Mouse (Mus musculus) adrenal gland, postnatal 25 days (tissue): Measurements from ENCODE around the gene Spdye4a. TPM values are rescaled to one million over a fixed set of nuclear protein-coding genes. Genes with fewer than 3 reads are reported as not detected.

Experiments
- DNase-seq: peaks from one replicate; pipeline ENCODE4 v3.0.0; 2021; ENCODE audit warnings: mixed read lengths
- long read RNA-seq: library from polyadenylated mRNA; stranded (forward); transcript quantifications from one replicate; pipeline ENCODE4 v2.0.0, GENCODE M21; 2021
- total RNA-seq: library from RNA; stranded (reverse); gene quantifications from 2 replicates; pipeline ENCODE4 v1.2.3, GENCODE M21; 2021

Spdye4a gene
- not detected in 2 replicates for total RNA-seq
- long read RNA-seq, result 0 reads

DNA sequence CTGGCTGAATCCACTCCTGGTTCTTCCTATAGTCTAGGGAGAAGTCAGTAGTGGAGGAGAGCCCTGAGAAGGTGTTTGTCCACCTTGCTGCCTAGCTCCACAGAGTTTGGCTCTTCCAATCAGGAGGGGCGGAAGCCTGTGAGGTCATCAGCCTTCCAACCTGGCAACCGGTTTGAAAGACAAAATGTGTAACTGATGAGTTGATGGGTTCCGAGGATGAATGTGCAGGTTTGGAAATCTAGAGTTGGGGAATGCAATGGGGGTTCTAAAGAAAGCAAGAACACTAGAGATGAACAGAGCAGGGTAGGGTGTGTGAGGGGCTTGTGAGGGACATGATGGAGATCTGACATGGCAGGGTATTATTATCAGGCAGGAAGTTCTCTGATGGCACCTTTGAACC, at the start of gene Spdye4a:
Gene Spdye4a (minus strand): TSS at position 101 of the 400 bp plus-strand sequence.
- DNase-seq, result no peak

DNA sequence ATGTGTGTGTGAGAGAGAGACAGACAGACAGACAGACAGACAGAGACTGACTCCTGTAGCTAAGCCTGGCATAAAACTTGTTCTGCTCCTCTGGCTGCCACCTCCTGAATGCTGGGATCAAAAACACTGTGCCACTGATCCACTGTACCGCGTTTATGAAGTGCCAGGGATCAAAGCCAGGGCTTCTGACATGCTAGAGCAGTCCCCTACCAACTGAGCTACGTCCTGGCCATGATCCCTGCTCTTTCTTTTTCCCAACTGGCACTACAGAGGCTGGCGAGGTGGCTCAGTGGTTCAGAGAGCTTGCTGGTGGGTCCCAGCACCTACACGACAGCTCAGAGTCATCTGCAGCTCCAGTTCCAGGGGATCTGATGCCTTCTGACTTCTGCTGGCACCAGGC, 49.1 kb upstream of the Spdye4a start:
- DNase-seq, result no peak

DNA sequence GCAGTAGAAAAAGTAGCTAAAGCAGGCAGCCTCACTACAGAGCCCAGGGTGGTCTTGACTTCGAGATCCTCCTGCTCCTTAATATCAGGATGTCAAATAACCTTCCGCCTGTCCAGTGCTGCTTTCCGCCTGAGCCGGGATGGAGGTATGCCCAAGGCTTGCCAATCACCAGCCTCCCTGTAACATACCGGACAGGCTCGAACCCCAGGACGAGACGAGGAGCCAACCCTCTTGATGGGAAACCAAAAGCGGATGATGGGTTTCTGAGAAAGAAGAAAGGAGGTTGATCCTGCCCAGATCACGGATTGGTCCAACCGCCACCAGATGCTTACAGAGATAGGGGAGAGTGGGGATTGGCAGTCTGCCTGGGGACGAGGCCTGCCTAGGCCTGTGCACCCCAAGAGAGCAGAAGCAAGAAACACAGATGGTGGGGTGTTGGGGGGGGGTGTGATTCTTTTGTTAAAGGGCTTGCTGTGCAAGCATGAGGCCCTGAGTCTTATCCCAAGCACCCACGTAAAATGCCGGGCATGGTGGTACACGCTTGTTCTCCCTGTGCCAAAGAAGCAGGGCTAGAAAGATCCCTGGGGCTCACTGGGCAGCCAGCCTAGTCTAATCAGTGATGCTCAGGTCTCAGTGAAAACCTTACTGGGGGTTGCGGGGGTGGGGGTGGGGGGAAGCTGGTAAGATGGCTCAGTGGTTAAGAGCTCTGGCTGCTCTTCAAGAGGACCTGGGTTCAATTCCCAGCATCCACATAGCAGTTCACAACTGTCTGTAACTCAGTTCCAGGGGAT, 46.0 kb upstream of the Spdye4a start:
- DNase-seq, result no peak

DNA sequence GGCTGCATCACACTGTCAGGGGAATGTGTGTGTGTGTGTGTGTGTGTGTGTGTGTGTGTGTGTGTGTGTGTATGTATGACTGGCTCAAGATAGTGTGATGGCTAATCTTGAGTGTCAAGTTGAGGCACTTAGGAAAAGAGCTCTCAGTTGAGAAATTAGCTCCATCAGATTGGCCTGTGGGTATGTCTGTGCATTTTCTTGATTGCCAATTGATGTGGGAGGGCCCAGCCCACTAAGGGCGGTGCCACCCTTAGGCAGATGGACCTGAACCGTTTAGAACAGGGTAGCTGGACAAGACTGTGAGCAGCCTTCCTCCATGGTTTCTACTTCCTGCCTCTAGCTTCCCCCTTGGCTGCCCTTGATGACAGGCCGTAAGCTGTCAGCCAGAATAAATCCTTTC, 45.4 kb upstream of the Spdye4a start:
- DNase-seq, result no peak

DNA sequence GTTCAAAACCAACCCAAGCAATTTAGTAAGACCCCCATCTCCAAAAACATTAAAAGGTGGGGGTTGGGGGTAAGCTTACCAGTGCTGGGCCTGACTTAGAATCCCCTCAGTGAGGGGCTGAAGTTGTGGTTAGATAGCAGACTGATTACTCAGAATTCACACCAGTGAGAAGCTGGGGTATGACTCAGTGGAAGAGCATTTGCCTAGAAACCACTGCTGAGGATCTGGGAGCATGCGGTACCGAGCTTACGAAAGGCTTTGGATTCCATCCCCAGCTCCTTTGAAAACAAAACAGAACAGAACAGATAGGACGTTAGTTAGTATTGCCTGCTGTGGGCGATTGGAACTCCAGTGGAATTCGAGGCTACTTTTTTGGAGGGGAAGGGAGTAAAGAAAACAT, 45.0 kb upstream of the Spdye4a start:
- no peak for DNase-seq

DNA sequence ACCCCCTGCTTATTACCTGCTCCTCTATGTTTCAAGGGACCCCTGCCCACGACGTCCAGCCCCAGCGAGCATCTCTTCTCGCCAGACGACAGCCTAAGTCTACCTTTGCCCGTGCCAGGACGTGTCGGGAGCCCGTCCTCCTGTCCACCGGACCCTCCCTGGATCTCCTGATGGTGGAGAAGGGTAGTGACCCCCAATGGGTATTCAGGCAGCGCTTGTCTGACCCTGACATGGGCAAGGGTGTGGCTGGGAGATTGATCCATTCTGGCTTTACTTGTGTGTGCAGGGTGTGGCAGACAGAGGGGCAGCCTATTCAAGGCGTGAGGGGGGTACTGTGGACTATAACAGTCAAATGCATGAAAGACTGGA, 43.4 kb upstream of the Spdye4a start:
- DNase-seq, result no peak

DNA sequence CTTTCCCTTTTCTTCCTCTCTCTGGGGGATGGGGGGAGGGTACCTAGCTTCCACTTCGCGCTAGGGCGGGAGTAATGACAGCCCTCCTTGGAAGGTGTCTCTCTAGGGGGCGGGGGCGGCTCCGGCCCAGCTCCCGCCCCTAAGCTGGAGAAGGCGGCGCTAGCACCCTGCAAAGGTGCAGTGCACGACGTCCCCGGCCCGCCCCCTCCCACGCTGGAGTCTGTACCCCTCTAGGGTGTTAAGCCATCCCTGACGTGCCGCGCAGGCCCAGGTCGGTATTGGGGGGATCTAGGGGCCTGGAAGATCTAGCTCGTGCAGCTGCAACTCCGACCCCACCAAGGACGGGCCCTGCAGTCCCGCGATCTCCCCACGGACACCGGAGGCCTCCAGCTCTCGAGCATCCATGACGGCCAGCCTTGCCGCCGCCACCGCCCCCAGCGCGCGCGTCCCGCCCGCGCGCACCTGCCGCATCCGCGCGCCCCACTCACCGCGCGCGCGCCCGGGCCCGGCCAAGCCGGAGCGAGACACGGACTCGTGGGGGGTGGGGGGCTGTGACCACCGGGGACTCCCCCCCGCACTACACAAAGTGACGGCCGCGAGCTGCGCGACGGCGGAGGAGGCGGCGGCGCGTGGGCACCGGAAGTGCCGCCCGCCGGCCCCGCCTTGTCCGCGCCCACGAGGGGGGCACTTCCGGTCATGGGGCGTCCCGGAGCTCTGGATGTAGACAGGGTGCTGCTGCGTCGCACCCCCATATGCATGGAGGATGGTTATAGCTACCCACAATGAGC, 42.9 kb upstream of the Spdye4a start, which contains the start of gene Zfp316:
Gene Zfp316 (minus strand): TSS at position 660 of the 788 bp plus-strand sequence.
- peak; percentile 79 for DNase-seq

DNA sequence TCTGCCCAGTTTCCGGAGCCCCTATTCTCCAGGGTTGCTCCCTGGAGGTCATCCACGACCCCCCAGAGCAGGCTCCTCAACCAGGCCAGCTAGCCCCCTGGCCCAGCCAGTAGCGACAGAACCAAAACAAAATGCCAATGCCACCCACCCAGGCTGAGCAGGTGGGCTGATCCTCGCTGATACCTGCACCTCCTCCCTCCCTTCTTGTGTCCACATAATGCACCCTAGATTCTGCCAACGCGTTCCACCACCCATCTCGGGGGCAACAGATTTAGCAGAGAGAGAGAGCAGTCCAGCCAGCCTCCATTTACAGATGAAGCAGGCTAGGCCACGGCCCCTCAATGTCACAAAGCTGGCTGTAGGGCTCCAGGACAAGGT, 42.3 kb upstream of the Spdye4a start:
- DNase-seq, result no peak

DNA sequence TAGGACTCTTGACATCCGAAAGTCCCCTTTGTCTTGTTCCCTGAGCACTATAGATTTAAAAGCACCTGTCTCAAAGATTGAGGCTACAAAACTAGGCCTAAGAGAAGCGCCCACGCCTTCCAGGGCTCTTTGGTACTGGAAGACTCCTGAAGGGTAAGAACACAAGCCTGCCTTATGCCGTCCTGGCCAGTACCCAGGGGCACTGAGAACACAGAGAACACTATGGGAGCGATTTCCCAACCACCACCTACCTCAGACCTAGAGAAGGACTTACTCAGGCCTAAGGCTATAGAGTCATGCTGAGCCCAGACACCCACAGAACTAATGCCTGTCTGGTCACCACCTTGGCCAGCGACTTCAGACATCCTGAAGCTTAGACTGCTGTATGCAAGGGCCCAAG, 40.1 kb upstream of the Spdye4a start:
- DNase-seq, result no peak

DNA sequence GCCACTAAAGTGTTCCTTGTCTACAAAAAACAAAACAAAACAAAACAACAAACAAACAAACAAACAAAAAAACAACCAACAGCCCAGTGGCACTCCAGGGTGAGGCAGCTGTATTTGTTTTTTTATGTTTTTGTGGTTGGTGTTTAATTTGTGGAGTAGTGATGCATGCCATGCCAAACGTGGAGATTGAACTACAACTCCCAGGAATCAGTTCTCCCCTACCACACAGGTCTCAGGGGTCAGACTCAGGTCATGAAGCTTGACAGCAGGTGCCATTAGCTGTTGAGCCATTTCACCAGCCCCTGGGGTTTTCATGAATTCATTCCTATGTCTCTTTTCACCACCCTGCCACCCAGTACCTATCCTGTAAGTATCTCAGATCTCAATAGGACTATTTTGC, 38.7 kb upstream of the Spdye4a start:
- DNase-seq, result no peak

DNA sequence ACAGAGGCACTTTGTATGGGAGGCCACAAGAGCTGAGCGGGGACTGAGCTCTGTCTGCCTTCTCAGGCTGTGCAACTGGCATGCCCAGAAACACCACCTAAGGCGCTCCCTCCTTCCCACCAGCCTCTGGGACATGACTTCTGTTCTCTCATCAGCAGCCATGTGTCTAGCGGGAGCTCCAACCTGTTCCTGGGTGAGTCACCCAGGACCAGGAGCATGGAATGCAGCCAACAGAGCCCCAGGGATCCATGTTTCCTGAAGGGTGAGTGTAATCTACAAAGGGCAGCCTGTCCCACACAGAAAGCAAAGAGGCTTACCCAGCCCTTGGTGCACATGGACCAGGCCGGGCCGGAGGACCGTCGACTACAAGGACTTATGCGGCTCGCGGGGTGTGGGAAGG, 38.0 kb upstream of the Spdye4a start:
- peak; percentile 28 for DNase-seq

DNA sequence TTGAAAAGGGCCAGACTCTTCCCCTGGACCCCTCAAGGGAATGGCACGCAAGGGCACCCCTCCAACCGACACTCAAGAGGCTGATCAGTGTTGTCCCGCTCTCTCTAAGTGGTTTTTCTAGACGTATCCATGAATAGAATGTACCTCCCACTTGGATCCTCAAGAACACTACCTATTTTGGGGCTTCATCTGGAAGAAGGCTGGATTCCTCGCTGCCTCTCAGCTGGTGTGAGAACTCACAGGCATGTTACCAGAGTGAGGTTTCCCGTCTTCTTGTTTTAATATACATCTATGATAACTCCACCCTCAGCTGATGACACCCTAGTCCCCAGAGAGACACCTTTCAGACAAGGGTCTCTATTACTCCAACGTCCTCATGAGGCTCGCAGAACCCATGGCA, 34.9 kb upstream of the Spdye4a start:
- DNase-seq, result no peak

DNA sequence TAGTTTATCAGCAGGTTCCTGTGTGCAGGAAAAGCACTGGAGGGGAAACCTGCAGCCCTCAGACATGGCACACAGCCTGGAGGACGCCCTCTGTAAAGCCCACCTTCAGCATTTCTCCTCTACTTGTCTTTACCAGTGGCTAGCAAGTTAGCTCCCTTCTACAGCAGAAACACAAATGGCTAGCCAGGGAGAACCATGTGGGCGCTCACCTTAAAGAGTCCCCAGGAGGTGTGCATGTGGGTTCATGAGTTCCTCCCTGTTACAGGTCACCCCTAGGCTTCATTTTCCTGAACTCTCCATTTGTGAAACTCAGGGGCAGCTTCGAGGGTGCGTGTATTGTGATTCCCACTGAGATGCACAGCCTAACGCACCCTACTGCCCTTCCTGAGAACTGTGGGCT, 29.1 kb upstream of the Spdye4a start:
- DNase-seq, result no peak

DNA sequence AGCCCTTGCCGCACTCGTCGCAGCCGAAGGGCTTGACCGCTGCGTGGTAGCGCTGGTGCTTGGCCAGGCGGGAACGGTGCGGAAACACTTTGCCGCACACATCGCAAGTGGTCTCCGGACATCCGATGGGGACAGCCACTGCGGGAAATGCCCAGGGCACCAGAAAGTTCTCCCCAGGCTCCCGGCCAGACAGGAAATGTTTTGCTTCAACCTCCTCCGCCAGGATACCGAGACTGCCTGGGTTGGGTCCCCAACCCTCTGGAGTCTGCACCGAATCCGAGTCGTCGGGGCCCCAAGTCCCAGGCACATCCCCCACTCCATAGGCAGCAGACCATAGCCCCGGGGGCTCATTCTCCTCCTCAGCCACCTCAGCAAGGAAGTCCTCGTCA, 28.4 kb upstream of the Spdye4a start:
- DNase-seq, result no peak

DNA sequence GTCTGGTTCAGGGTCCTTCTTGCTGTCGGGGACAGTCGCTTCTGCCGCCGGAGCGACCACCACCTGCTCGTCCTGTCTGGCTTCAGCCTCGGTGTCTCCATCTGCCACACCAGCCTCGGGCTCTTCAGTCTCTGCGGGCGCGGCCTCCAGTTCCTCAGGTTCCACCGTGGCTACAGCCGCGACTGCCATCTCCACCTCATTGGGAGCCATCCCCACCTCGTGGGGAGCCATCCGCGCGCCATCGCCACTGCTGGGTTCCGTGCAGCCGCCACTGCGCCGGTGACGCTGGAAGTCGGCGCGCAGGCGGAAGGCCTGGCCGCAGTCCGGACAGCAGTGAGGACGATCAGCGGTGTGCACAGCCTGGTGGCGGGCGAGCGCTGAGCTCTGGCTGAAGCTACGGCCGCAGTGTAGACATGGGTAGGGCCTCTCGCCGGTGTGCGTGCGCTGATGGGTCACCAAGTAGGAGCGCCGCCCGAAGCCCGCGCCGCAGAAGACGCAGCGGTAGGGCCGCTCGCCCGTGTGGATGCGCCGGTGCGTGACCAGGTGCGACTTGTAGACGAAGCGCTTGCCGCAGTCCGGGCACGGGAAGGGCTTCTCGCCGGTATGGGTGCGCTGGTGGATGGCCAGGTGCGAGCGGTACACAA, 27.9 kb upstream of the Spdye4a start:
- DNase-seq, result peak; percentile 13

DNA sequence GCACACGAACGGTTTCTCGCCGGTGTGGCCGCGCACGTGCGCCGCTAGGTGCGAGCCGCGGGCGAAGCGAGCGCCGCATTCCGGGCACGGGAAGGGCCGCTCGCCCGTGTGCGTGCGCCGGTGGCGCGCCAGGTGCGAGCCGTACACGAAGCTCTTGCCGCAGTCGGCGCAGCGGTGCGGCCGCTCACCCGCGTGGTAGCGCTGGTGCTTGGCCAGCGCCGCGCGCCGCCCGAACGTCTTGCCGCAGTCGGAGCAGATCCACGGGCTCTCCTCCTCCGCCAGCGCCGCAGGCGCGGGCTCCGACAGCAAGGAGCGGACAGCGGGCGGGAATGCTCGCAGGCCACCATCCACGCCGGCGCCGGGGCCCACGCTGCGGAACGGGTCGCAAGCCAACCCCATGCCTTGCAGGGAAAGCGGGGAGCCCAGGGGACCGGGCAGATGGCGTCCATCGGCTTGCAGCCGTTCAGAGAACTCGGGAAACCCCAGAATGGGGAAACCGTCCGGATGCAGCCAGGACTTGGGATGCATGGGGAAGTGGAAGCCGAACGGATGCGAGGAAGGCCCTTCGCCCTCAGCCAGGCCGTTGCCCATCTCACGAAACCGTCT, 27.3 kb upstream of the Spdye4a start:
- peak; percentile 9 for DNase-seq

DNA sequence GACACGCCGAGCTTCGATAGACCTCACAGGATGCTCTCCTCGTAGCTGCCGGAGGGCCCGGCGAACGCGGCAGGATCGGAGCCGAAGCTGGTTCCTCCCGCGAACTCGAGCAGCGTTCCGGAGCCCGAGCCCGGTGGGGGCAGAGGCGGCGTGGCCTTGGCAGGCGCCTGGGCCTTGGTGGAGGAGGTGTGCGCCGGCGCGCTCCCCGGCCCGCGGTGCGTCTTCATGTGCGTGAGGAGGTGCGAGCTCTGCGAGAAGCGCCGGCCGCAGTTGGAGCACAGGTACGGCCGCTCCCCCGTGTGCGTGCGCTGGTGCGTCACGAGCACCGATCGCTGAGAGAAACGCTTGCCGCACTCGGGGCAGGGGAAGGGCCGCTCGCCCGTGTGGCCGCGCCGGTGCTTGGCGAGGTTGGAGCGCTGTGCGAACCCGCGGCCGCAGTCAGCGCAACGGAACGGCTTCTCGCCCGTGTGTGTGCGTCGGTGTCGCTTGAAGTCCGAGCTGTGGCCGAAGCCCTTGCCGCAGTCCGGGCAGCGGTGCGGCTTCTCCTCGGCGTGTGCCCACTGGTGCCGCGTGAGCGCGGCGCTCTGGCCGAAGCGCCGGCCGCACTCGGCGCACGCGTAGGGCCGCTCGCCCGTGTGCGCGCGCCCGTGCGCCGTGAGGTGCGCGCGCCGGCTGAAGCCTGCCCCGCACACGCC, 26.6 kb upstream of the Spdye4a start:
- peak; percentile 23 for DNase-seq

DNA sequence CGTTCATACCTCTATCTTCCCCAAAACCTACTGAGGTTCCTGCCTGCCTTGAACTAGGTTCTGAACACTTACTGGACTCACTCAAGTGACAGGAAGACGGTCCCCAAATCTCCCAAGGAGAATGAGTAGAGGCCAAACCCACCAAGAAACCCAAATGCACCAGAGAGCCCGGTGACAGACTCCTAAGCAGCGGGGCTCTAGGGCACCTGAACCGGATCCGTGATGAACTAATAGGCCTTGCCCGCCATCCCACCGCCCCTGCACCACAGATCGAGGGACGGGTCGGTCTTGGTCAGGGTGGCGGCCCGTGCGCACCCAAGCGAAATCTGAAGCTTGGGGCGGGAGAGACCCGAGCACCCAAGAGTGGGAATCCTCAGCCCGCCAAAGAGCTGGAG, 26.1 kb upstream of the Spdye4a start:
- no peak for DNase-seq

DNA sequence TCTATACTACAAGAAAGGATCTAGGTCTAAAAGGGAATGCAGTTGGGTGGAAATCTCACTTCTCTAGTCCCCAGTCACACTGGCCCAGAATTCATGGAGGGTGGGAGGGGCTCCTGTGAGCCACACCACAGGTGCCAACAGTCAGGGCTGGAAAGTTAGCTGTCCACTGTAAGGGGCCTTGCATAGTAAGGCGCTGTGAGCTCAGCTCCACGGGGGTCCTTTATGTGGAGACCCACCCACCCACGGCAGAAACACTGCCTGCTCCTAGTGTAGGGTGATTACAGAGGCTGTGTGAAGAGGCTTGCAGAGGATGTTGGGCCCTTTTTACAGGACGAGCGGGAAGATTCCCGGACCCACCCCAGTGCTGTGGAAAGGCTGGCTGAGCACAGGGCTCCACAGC, 25.3 kb upstream of the Spdye4a start:
- no peak for DNase-seq

DNA sequence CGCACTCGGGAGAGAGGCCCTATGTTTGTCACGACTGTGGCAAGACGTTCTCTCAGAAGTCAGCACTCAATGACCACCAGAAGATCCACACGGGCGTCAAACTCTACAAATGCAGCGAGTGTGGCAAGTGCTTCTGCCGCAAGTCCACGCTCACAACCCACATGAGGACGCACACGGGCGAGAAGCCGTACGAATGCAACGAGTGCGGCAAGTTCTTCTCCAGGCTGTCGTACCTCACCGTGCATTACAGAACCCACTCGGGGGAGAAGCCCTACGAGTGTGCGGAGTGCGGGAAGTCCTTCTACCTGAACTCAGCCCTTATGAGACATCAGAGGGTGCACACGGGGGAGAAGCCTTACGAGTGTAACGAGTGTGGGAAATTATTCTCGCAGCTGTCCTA, 18.2 kb upstream of the Spdye4a start:
- DNase-seq, result no peak

DNA sequence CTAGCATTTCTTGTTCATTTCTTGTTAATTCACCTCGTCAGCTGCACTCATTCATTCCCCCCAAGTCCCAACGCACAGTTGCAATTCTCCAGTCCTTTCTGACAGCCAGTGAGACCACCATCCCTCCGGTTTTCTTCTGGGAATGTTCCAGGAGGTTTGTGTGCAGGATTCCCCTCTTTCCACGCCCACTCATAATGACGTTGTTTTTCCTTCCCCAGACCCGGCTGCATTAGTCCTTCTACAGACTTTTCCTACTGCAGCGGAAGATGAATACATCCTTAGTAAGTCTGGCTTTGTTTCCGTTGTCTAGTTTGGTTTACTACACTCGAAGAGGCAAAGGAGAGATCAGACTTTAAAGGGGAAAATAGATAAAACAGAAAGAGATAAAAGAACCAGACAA, 9.3 kb upstream of the Spdye4a start:
- DNase-seq, result no peak

DNA sequence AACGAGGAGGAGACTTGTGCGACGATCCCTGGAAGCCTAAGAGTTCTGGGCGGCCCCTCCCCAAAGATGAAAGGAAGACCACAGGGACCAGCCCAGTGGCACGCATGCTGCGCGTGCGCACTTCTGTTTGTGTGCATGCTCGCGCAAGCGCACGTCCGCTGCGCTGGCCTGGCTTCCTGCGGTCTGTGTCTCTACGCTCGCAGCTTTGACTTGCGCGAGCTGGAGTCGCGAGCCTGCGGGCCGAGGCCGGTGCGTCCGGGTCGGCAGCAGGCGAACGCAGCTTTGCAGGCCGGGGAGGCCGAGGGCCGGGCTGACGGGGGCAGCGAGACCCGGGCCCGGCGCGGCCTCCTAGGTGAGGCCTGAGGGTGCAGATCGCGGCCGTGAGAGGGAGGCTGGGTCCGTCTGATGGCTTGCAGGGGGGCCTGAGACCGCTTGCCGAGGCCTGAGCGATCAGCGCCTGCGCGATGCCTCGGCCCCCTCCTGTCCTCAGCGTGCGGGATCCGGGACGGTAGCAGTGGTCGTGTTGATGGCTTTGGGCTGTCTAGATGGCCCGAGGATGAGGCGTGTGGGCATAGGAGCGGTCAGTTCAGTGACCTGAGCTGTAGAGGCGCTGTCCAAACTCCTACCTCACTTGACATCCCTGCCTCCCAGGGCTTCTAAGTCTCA, 8.5 kb upstream of the Spdye4a start, which contains the start of gene Zfp12:
Gene Zfp12 (plus strand): TSS at position 136 of the 666 bp plus-strand sequence.
- peak; percentile 91 for DNase-seq
